Mouse (Mus musculus) ovary, postnatal 10 days (tissue): ENCODE measurements around the gene Veph1.
A peak's percentile ranks its signal among the peaks of the same experiment; 100 is the strongest.

Experiments
- DNase-seq: peaks from one replicate; pipeline ENCODE4 v3.0.0; 2022; ENCODE audit warnings: low spot score

Veph1 gene

DNA sequence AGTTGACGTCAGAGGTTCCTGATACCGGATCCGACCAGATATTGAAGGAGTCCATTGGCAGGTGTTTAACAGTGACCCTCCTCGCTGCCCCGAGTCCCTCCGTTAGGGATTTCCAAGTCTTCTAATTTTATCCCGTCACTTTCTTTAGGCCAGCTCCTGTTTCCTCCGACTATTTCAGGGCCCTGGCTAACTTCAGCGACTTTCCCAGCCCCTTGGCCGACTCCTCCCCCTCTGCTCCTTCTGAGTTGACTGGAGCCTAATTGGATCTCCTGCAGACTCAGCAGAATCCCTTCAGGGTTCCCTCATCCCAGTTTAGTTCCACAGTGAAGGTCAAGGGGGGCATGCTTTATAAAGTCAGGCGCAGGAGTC, 75.4 kb downstream of the Veph1 start:
- DNase-seq: no peak

DNA sequence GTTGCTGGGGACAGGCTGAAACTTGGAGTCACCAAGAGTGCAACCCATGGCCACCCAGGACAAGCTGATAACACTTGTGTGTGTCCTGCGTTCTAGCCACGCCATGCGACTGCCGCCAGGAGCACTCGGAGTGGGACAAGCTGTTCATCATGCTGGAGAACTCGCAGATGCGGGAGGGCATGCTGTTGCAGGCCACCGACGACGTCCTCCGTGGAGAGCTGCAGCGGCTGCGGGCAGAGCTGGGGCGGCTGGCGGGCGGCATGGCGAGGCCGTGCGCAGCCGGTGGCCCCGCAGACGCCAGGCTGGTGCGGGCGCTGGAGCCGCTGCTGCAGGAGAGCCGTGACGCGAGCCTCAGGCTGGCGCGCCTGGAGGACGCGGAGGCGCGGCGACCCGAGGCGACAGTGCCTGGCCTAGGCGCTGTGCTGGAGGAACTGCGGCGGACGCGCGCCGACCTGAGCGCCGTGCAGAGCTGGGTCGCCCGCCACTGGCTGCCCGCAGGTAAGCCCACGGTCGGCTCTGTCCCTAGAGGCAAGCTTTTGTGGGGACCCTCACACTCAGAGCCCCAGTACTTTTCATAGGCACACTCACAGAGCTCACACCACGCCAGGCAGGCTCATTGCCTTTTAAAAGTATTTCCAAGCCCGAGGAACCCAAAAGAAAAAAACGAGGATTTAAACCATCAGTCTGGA, 75.9 kb downstream of the Veph1 start:
- peak; percentile 4 for DNase-seq

DNA sequence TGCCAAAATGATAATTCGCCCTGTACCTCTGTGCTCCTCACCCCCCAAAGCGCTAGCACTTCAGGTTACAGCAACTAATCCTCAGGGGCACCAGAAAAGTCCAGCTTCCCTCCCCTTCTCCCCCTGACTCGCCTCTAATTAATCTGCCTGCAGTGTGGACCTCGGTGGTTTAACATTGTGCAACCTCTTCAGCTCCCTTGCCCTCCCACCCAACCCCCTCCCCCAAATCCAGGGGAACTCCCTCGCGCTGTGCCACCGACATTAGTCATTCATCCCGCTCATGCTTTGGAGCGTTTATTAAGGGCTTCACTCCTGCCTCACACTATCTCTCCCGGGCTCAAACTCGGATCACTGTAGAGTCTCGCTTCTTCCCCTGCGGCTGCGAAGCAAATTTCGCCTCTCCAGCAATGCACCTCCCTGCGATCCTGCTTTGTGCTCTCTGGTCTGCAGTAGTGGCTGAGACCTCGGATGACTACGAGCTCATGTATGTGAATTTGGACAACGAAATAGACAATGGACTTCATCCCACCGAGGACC, 76.9 kb downstream of the Veph1 start, which contains the start of gene Ptx3:
Gene Ptx3, plus strand, starts transcription at position 256 of the 537 bp plus-strand sequence.
- no peak for DNase-seq

DNA sequence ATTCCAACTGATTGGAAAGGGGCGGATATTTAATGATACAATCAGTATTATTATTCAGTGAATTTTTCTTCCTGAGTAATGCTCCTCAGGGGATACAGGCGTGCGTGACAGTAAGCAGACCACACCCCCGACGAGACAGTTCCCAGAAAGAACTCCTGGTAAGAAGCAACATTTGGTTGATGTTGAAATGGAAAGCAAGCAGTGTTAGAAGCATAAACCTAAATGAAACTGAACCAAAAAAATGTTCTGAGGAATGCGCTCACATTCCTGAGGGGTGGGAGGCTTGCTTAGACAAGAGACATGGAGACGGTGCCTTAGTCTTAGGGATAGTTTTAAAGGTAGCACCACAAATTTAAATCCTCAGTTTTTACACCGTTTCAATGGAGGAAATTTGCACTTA, 80.9 kb downstream of the Veph1 start:
- no peak for DNase-seq

DNA sequence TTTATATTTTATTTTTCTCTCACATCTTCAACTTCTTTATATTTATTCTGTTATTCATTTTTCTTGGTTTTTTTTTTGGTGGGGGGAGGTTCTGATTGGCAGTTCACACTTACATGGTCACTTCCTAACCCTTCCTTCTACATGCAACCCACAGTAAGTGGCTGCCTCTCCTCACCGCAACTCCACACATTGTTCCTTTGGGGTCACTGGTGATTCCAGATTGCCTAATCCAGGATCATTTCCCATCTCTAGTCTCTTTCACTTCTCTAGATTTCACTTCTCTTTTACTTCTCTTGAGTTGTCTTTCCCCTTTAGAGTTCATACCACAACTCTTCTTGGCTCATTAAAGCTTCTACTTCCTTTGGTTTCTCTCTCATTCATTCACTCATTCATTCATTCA, 83.1 kb downstream of the Veph1 start:
- DNase-seq: no peak

DNA sequence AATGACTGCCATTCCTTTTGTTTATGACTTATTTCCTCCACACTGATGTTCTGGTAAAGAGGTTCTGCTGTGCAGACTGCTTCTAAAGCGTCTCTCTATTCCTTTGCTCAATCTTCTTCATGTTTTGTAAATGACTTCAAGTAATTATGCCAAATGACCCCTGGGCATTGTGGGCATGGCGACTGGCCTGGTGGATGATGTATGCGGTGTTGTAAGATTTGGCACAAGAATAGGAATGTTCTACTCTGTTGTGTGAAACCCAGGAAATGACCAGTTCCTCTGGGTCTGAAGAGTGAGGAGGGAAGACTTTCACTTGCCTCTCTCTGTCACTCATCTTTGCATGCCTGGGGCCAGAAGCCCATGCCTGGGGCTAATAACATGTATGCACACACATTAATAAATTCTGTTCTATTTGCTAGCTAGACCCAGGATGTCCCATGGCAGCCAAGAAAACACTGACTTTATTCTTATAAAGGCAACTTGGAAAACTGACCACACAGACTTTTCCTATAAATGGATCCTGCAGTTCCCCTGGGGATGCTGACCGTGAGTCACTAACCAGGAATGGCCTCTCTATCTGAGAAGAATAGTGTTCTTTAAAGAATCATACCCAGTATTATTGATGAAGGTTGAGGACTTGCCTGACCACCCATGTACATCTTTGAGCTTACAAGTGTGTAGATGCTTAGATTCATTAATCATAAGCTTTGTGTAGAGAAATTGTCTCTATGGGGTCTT, 87.6 kb downstream of the Veph1 start:
- DNase-seq: no peak

DNA sequence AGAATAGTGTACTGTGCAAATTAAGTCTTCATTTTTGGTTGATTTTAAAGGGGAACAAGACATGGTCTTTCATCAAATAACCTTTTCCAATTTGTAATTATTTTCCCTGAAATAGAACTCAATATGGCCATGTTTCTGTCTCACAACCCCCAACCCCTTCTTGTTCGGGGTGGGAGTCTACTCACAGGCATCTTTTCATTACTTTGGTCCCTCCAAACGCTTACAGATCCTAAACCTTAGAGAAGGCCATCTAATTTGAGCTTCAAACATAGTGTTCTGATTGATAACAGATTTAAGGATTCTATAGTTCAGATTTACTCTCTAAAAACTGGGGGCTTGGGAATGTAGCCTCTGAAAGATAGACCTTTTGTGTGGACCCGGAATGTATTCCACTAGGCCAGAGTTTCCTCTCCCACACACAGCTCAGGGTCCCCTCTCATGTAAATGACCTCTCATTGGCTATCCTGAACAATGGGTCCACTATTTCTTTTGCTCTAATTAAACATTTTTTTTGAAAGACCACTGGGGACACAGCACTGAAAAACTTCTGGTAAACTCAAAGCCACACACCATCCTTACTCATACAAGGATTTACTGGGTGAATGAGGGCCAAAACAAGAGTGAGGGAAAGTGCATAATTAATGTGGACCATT, 102.6 kb downstream of the Veph1 start:
- no peak for DNase-seq

DNA sequence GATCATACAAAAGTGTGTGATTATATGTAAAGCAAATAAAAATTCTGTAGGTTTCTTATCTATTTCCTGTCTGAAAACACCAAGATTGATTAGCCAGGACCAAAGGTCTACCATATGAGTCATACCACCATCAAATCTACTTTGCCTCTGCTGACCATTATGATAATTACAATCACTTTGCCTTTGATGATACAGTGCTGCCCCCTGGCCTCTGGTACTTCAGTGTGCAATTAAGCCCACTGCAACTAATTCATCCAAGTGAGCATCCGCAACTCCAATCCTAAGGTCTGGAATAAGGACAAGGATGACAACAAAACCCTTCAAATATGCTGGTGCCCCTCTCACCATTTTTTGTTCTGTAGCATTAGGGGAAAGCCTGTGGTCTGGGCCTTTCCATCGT, 117.0 kb downstream of the Veph1 start:
- DNase-seq: no peak

DNA sequence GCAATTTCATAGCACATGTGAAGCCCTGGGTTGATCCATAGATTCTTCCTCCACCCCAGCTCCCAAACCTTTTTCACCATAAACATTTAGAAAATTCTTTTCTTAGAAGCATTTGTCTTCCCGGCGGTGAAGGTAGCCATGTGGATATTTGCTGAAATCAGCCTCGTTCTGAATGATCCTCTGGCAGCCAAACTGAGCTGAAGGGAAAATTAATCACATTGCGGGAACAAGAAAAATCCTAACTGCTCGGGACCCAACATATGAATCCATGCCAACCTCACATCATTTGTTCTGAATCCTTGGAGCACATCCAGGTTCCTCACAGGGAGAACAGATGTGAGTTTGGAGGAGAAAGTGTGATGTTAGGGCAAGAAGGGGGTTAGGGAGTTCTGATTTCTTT, 123.7 kb downstream of the Veph1 start:
- no peak for DNase-seq

DNA sequence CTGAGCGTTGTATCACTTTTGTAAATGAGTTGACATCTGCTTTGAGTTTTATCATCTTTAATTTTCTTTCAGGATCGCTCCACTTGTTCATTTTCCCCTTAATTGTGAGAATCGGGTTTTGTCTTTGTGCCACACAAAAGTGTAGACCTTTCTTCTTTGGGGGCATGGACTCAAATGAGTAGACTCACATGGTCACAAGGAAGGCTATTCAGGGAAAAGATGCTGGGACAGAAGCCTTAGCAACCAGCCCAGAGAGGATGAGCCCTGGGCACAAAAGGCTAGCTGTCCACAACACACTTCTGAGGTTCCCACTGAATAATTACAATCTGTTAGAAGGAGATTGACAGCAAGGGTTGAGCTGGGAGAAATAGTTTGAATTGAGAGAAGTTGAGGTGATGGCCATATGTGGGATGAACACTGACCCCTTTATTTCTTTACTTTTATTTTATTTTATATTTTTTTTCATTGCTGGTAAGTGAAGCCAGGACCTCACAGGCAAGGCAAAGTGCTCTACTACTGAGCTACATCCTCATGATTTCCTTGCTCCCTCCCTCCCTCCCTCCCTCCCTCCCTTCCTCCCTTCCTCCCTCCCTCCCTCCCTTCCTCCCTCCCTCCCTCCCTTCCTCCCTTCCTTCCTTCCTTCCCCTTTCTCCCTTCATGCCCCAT, 126.6 kb downstream of the Veph1 start:
- DNase-seq: no peak

DNA sequence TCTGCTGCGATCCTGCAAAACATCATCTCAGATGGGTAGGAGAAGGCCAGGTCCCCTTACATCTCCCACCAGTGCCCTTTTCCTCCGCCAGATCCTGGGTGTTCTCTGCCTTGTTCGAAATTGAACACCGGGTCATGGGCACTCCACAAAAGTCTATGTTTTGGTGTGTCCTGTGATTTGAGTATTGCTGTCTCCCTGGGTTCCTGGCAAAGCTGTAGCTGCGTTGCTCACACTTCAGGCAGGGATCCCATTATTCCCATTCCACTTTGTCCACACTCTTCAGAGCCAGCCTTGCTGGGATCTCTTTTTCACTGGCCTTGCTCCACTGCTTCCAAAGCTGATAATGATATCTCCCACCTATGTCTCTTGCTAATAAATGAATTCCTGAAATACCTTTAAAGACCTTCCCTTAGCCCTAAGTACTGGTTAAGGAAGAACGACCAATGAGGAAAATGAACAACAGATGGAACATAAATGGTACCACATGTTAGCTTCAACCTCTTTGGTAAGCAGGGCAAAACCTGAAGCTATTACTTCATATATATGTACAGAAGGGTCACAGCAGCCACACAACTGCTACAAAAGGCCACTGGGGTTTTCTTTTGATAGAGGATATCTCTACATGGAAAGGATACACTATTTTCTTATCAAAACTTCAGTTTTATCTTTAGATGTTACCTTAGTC, 129.9 kb downstream of the Veph1 start:
- DNase-seq: no peak

DNA sequence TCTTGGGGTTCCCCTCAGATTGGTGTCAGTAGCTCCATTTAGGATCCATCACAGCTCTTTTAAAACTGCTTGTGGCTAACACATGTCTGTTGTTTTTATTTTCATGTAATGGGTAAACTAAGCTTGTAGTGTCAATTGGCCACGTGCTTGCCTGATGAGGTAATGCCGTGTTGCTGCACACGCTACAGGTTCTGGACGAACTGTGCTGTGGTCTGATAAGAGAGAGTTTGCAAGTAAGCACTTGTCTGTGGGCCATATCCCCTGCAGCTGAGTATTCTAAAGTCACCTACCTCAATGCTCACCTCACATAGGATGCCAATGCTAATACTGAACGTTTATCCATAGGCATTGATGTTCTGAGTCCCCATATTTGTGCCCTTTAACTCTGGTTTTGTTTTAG, 131.6 kb downstream of the Veph1 start:
- DNase-seq: no peak

DNA sequence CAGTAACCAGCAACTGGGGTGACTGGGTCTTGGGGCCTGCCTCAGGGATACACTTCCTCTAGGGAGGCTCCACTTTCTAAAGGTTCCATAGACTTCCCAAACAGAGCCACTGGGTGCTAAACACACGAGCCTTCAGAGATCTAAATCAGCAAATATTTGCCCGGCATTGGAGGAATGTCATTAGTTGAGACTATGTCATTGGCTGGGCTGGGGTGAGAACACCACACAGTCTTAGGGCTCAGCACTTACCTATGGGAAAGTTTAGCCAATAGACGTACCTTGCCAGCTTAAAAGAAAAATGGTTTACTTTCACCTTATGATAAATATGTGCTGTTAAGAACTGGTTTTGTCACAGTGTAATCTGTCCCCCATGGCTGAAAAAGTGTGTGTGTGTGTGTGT, 132.1 kb downstream of the Veph1 start:
- no peak for DNase-seq

DNA sequence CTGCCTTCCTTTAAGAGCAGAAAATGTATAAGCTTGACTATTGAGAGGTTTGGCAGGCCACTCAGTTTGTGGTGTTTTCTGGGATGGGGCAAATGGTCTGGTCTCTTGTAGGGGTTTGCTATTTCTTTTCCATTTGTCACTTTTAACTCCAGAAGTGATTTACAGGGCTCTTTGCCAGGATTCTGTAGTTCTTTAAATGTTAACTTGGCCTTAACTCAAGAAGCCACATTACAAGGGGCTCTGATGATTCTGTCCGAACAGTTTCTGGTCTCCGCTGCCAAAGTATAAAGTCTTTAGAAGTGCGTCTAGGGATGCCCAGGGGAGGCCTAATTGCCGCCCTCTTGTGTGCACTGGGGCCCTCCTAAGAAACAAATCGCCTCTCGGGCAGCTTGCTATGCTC, 134.0 kb downstream of the Veph1 start:
- DNase-seq: no peak

DNA sequence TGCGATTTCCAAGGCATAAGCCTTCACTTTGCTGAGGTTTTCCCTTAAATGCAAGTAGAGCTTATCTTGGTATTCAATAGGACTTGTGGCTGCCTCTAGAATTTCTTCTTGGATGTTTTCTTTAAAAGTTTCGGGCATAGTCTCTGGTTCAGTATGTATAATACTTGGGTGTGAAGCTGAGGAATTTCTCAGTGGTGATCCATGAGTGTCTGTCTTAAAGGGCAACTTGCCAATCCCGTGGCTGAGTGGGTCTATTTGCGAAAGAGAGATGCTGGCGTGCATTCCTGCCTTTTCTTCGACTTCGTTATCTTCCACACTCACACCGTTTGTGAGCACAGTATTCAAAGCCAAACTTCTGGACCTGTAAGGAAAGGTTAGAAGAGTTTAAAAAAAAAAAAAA, 138.7 kb downstream of the Veph1 start:
- no peak for DNase-seq

DNA sequence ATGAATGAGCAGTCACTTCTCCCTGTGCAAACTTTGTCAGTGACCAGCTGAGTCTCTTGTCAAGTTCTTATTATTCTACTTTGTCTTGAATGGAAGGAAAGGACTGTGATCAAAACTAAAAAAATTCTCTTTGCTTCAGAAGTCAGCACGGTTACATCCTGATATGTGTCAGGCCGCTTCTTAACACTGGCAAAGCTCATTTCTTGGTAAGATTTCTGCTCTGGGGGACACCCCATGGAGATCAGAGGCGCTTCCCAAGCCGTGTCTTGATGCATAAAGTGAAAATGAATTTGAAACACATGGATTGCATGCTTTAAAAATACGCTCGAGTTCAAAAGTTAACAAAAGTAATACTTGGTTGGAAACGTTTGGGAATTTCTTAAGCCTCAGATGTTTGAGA, 159.0 kb downstream of the Veph1 start:
- DNase-seq: no peak

DNA sequence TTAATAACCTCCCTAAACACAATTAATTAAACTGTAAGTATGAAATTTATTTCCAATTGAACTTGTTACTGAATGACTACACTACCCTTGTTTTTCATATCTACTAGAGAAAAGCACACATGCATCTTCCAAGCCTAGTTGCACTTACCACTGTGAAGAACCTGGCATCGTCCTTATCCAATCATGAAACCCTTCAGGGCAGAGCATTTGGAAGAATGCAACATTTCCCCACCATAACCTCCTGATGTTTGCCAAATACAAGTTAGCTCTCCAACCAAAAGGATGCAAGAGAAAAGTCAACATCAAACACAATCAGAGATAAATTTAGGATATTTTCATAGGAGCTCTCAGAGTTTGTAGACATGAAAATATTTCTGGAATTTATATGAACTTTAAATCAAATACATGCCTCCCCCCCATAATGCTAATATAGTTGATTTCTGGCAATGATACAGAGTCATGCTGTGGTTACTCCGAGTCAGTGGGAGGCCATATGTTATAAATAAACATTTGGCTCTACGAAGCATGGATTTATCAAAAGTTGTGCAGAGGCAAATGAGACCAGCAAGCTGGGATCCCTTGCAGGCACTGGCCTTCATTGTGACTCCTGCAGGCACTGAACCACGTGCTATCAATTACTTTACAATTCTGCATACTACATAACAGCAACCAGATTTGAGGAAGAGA, 165.2 kb downstream of the Veph1 start:
- no peak for DNase-seq

DNA sequence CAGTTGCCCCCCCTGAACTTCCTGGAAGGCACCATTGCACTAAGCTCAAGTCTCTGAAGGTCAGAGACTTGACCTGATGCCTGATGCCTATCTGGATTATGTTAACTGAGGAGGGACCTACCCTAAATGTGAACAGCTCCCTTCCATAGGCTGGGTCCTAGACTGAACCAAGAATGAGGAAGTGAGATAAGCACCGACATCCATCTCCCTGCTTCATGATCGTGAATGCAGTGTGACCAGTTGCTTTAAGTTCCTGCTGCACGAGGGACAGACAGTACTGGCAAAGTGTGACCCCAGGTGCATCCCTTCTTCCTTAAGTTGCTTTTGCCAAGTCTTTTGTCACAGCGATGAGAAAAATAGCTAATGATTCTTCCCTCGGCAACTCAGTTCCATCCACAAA, 166.9 kb downstream of the Veph1 start:
- DNase-seq: no peak

DNA sequence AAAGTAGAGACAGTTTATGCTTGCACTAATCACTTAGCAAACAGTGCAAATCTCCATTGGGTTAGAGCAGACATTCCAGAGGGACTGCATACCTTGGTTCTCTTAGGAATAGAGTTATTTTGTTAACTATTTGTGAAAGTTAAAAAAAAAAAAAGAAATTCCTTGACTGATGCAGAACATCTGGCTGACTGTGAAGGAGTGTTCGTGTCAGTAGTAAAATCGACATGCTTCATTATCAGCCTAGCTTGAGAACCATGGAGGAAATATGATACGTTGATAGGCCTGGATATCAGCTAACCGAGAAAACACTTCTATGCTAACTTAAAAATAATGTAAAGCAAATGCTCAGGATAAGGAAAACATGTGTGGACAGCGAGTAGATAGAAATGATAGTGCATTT, 191.1 kb downstream of the Veph1 start:
- DNase-seq: no peak

DNA sequence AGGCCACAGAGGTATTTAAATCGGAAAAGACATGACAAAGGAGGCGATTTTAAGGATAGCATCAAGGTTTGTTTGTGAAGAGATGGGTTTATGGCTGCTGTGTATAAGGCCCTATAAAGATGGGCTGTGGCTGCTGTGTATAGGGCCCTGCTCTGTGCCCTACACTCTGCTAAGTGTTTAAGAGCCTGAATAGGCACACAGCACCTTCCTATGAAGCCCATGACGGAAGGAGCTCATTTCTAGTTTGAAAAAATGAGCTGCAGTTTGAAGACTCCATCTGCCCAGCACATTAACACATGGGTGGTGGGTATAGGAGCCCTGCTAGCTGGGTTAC, 194.1 kb downstream of the Veph1 start:
- DNase-seq: no peak

DNA sequence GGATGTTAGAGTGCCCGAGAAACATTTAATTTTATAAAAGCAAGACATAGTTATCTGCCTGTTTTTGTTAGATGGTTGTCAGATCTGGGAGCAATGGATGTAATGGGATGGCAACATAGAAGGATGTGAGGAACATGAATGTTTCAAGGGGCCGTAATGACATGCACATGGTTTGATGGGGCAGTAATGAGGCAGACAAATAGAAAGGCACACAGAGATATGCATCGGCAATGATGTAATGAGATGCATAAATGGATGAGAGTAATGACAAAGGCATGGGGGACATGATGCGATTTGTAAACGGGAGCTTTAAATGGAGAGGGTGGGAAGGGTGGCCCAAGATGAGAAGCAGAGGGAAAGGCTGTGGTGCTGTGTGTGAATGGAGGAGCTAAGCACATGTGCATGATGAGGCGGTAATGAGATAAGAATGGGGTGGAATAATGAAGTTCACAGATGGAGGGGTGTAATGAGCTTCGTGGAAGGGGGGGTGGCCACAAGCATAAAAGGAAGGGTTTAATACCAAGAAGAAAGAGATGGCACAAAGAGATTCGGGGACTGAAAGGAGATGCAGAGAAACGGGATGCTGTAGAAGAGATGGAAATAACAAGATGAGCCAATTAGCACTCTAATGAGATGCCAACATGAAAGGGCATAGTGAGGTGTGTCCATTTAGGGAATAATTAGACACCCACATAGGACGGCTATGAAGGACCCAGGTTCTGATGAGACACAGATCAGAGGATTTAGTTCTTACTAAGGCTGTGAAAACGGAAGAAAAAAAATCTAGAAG, 194.6 kb downstream of the Veph1 start:
- no peak for DNase-seq
